Mouse (Mus musculus) liver, embryonic 18 days (tissue): ENCODE data around the gene Olfr615. TPM values are rescaled to one million over a fixed set of nuclear protein-coding genes. Genes with fewer than 3 reads are reported as not detected.

ENCODE experiments used
- polyA plus RNA-seq: library from polyadenylated mRNA; depleted of rRNA; stranded (reverse); fragments of >200 nt; gene quantifications from 2 replicates; pipeline ENCODE4 v1.2.3, GENCODE M21; 2012; rRNA removed

Gene Olfr615
- polyA plus RNA-seq: not detected in 2 replicates

GRCm38 (mm10) chr7:103555779-103556178 lies at the start of gene Olfr615:
Gene Olfr615, plus strand, starts transcription at chr7:103556079.

GRCm38 (mm10) chr7:103512022-103512421 lies 43.9 kb upstream of the Olfr615 start, which contains the start of gene Olfr610:
Gene Olfr610, minus strand, starts transcription at chr7:103512122.

GRCm38 (mm10) chr7:103520746-103521145 lies 35.1 kb upstream of the Olfr615 start, which contains the start of gene Olfr611:
Gene Olfr611, minus strand, starts transcription at chr7:103520846.

GRCm38 (mm10) chr7:103542617-103543016 lies 13.3 kb upstream of the Olfr615 start, which contains the start of gene Olfr612:
Gene Olfr612, minus strand, starts transcription at chr7:103542717.

GRCm38 (mm10) chr7:103547774-103548173 lies 8.1 kb upstream of the Olfr615 start, which contains the start of gene Olfr613:
Gene Olfr613, plus strand, starts transcription at chr7:103548074.

GRCm38 (mm10) chr7:103569043-103569442 lies 13.2 kb downstream of the Olfr615 start, which contains the start of gene Olfr616:
Gene Olfr616, minus strand, starts transcription at chr7:103569143.

GRCm38 (mm10) chr7:103572761-103573160 lies 16.9 kb downstream of the Olfr615 start, which contains the start of gene Olfr617:
Gene Olfr617, plus strand, starts transcription at chr7:103573061.

GRCm38 (mm10) chr7:103589803-103590202 lies 33.9 kb downstream of the Olfr615 start, which contains the start of gene Olfr618:
Gene Olfr618, plus strand, starts transcription at chr7:103590103.

GRCm38 (mm10) chr7:103600275-103600674 lies 44.4 kb downstream of the Olfr615 start, which contains the start of gene Olfr619:
Gene Olfr619, plus strand, starts transcription at chr7:103600575.

GRCm38 (mm10) chr7:103612434-103612833 lies 56.6 kb downstream of the Olfr615 start, which contains the start of gene Olfr620:
Gene Olfr620, minus strand, starts transcription at chr7:103612534.

Other genes starting within 250 kb of the Olfr615 start
- not detected in 2 replicates for gene Olfr597, start 239.8 kb upstream of the Olfr615 start, polyA plus RNA-seq
- gene Olfr598, start 232.5 kb upstream of the Olfr615 start, polyA plus RNA-seq: not detected in 2 replicates
- not detected in 2 replicates for gene Olfr599, start 220.2 kb upstream of the Olfr615 start, polyA plus RNA-seq
- not detected in 2 replicates for gene Olfr600, start 206.4 kb upstream of the Olfr615 start, polyA plus RNA-seq
- not detected in 2 replicates for gene Olfr601, start 193.4 kb upstream of the Olfr615 start, polyA plus RNA-seq
- not detected in 2 replicates for gene Olfr603, start 169.9 kb upstream of the Olfr615 start, polyA plus RNA-seq
- not detected in 2 replicates for gene Usp17lc, start 141.0 kb upstream of the Olfr615 start, polyA plus RNA-seq
- gene Olfr605, start 110.6 kb upstream of the Olfr615 start, polyA plus RNA-seq: not detected in 2 replicates
- not detected in 2 replicates for gene Olfr606, start 107.0 kb upstream of the Olfr615 start, polyA plus RNA-seq
- gene Olfr607, start 91.9 kb upstream of the Olfr615 start, polyA plus RNA-seq: not detected in 2 replicates
- gene Olfr608, start 86.2 kb upstream of the Olfr615 start, polyA plus RNA-seq: not detected in 2 replicates
- gene Olfr609, start 58.0 kb upstream of the Olfr615 start, polyA plus RNA-seq: not detected in 2 replicates
- gene Olfr610, start 44.0 kb upstream of the Olfr615 start, polyA plus RNA-seq: not detected in 2 replicates
- gene Olfr611, start 35.2 kb upstream of the Olfr615 start, polyA plus RNA-seq: not detected in 2 replicates
- not detected in 2 replicates for gene Olfr612, start 13.4 kb upstream of the Olfr615 start, polyA plus RNA-seq
- gene Olfr613, start 8.0 kb upstream of the Olfr615 start, polyA plus RNA-seq: not detected in 2 replicates
- gene Olfr616, start 13.1 kb downstream of the Olfr615 start, polyA plus RNA-seq: not detected in 2 replicates
- not detected in 2 replicates for gene Olfr617, start 17.0 kb downstream of the Olfr615 start, polyA plus RNA-seq
- gene Olfr618, start 34.0 kb downstream of the Olfr615 start, polyA plus RNA-seq: not detected in 2 replicates
- gene Olfr619, start 44.5 kb downstream of the Olfr615 start, polyA plus RNA-seq: not detected in 2 replicates
- gene Olfr620, start 56.5 kb downstream of the Olfr615 start, polyA plus RNA-seq: not detected in 2 replicates
- 0.02 TPM in 1 of 2 replicates, not detected in the other for gene Olfr622, start 86.6 kb downstream of the Olfr615 start, polyA plus RNA-seq
- not detected in 2 replicates for gene Olfr623, start 107.6 kb downstream of the Olfr615 start, polyA plus RNA-seq
- 0.01 TPM in 2 replicates for gene Olfr624, start 115.1 kb downstream of the Olfr615 start, polyA plus RNA-seq
- gene Olfr625-ps1, start 126.6 kb downstream of the Olfr615 start, polyA plus RNA-seq: not detected in 2 replicates
- gene Olfr243, start 158.6 kb downstream of the Olfr615 start, polyA plus RNA-seq: not detected in 2 replicates
- not detected in 2 replicates for gene Olfr628, start 174.3 kb downstream of the Olfr615 start, polyA plus RNA-seq
- 0.03 and 0.10 TPM in 2 replicates for gene Olfr629, start 188.9 kb downstream of the Olfr615 start, polyA plus RNA-seq
- 0.01 and 0.02 TPM in 2 replicates for gene Olfr630, start 201.3 kb downstream of the Olfr615 start, polyA plus RNA-seq
- 0.03 TPM in 1 of 2 replicates, not detected in the other for gene Olfr69, start 215.5 kb downstream of the Olfr615 start, polyA plus RNA-seq
- gene Olfr68, start 223.6 kb downstream of the Olfr615 start, polyA plus RNA-seq: 0.04 and 0.08 TPM in 2 replicates
- gene Olfr67, start 235.7 kb downstream of the Olfr615 start, polyA plus RNA-seq: 0.01 TPM in 2 replicates